19 mouse cellular contexts compared by ENCODE assay signal in genomic region chr13:9481722-9482121, GRCm38 (mm10).
"Had no signal": no experiment of that assay in that cellular context is flagged by ENCODE, and none has a peak within 500 bp of the region (broad histone marks: within the 10 kb centered on the region; RNA-seq: fewer than 3 reads in every experiment).

No protein-coding gene starts in this region.

- DNase-seq: lung, adult 18-20 months; lung, embryonic 14.5 days; lung, postnatal 10 days; lung, postnatal 4 days; midbrain, embryonic 14.5 days; retina, postnatal 1 day; right cerebral cortex, adult 18-20 months; right cerebral cortex, postnatal 25 days; right cerebral cortex, postnatal 4 days; thymus, adult 18-20 months; thymus, postnatal 14 days; thymus, postnatal 36 days had no signal

- H3K4me2 ChIP-seq: lung, embryonic 14.5 days; midbrain, embryonic 12.5 days; neural tube, embryonic 13.5 days; neural tube, embryonic 15.5 days; stomach, embryonic 15.5 days had no signal

- ATAC-seq: midbrain, embryonic 16.5 days had no signal

- H3K4me3 ChIP-seq: midbrain, embryonic 10.5 days; midbrain, embryonic 12.5 days; myocyte; neural tube, embryonic 13.5 days; neural tube, embryonic 15.5 days; stomach, embryonic 15.5 days had no signal

- H3K9ac ChIP-seq: lung, embryonic 14.5 days; midbrain, embryonic 12.5 days; neural tube, embryonic 13.5 days; neural tube, embryonic 15.5 days; stomach, embryonic 15.5 days had no signal

- H3K36me3 ChIP-seq: midbrain, embryonic 10.5 days; midbrain, embryonic 12.5 days; neural tube, embryonic 13.5 days; neural tube, embryonic 15.5 days; stomach, embryonic 15.5 days had no signal

- H3K27ac ChIP-seq: midbrain, embryonic 10.5 days; midbrain, embryonic 12.5 days; neural tube, embryonic 13.5 days; neural tube, embryonic 15.5 days; stomach, embryonic 15.5 days had no signal

- H3K27me3 ChIP-seq: midbrain, embryonic 12.5 days; neural tube, embryonic 13.5 days; neural tube, embryonic 15.5 days; stomach, embryonic 15.5 days had no signal

- H3K9me3 ChIP-seq: midbrain, embryonic 10.5 days; midbrain, embryonic 12.5 days; neural tube, embryonic 15.5 days; stomach, embryonic 15.5 days had no signal

- H3K4me1 ChIP-seq: midbrain, embryonic 10.5 days; midbrain, embryonic 12.5 days; neural tube, embryonic 13.5 days had no signal
